Mouse (Mus musculus) heart, adult 10 weeks (tissue): ENCODE results near the gene Asb12. TPM values are rescaled to one million over a fixed set of nuclear protein-coding genes. Genes with fewer than 3 reads are reported as not detected.

ENCODE experiments used
- polyA plus RNA-seq: library from polyadenylated mRNA; stranded (reverse); fragments of 350-450 nt; fragmentation: Illumina TruSeq; extraction: RNeasy Lipid Tissue Mini Kit (QIAGEN cat#74804); gene quantifications from one replicate; pipeline ENCODE4 v1.2.3, GENCODE M21; 2014; ENCODE audit warnings: low read depth, low replicate concordance

The Asb12 gene
- 14.8 TPM for polyA plus RNA-seq

DNA sequence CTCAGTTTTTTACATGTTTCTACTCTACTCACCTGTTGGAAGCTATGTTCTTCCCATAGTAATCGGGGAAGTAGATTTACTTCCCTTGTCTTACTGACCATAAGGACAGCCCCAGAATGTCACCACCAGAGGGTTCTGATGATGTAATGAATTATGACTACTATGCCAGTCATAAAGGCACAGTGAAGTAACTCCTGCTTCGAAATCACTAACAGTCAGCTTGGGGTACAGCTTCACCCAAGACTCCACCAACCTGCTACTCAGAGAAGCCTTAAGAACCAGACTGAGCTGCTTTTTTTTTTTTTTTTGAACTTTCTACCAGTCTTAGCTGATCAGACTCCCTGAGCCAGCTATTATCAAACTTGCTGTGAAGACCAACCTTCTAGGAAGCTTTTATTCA is at the start of gene Asb12, which contains the start of gene Pfn5:
Gene Asb12, minus strand, starts transcription at position 101 of the 400 bp plus-strand sequence.
Gene Pfn5, plus strand, starts transcription at position 218 of the 400 bp plus-strand sequence.

DNA sequence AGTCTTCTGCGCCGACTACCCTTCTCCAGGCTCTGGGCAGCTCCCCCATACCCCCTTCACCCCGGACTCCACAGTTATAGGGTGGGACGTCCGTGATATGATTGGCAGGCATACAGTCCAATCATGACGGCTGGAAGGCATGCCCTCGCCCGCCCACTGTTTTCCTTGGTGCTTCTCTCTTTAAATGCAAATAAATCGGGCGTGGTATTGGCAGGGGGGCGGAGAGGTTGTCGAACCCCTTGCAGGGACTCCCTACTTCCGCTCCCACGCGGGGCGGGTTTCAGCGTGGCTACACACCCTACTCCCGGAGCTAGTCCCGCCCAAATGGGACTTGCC is 113.0 kb downstream of the Asb12 start, which contains the start of gene Amer1:
Gene Amer1, minus strand, starts transcription at position 97 of the 336 bp plus-strand sequence.

Other genes starting within 250 kb of the Asb12 start
- gene Amer1, start 113.1 kb downstream of the Asb12 start, polyA plus RNA-seq, result 2.6 TPM
- not detected for gene Pfn5, start 117 bp upstream of the Asb12 start, polyA plus RNA-seq
- gene Zc4h2, start 100.5 kb upstream of the Asb12 start, polyA plus RNA-seq, result 2.4 TPM
- gene Zc3h12b, start 153.7 kb upstream of the Asb12 start, polyA plus RNA-seq, result 0.29 TPM